Mouse (Mus musculus) macrophage (primary cell): ENCODE measurements around the gene Clcn1. TPM values are rescaled to one million over a fixed set of nuclear protein-coding genes. Genes with fewer than 3 reads are reported as not detected.

Source experiments
- H3K27ac ChIP-seq: fragments of 350-480 bp; formaldehyde crosslinking; 2 replicates; pipeline ENCODE4 v1.9.0; 2021
- H3K36me3 ChIP-seq: fragments of 350-480 bp; formaldehyde crosslinking; 2 replicates; pipeline ENCODE4 v1.9.0; 2021; ENCODE audit errors: inconsistent target
- H3K4me3 ChIP-seq: fragments of 350-480 bp; formaldehyde crosslinking; 2 replicates; pipeline ENCODE4 v1.9.0; 2021; ENCODE audit errors: inconsistent target
- H3K79me2 ChIP-seq: fragments of 350-480 bp; formaldehyde crosslinking; 2 replicates; pipeline ENCODE4 v1.9.0; 2021; ENCODE audit errors: inconsistent target
- WGBS: methylation state at CpG from one replicate; pipeline ENCODE4 v1.1.7; 2026; ENCODE audit warnings: inconsistent platforms; ENCODE audit not compliant: missing documents; 5-methylcytosine and 5-hydroxymethylcytosine counted together
- polyA plus RNA-seq: library from polyadenylated mRNA; stranded (reverse); fragments of 250-400 nt; gene quantifications from 3 replicates; pipeline ENCODE4 v1.2.4, GENCODE M21; 2018; ENCODE audit warnings: inconsistent platforms

The Clcn1 gene
- polyA plus RNA-seq, 1 experiment from 2014 or later = 0.09 TPM

- WGBS = 21% methylated on average over 13 of the region's 13 CpGs
- Histone ChIP-seq H3K27ac (peak overlapping the region; percentile 81), H3K36me3 (peaks cover 15% of the 10 kb centered on the region), H3K4me3 (peak overlapping the region; percentile 83), H3K79me2 (peaks cover 29% of the 10 kb centered on the region)
Observed at GRCm38 (mm10) chr6:42350968-42351775, 64.7 kb downstream of the Clcn1 start.

- Histone ChIP-seq H3K36me3 (peaks cover 22% of the 10 kb centered on the region), H3K79me2 (peaks cover 29% of the 10 kb centered on the region), H3K27ac (peak overlapping the region; percentile 81), H3K4me3 (peak overlapping the region; percentile 83)
- WGBS = 38% methylated on average over 7 of the region's 7 CpGs
Observed at GRCm38 (mm10) chr6:42351776-42352485, 65.4 kb downstream of the Clcn1 start.

GRCm38 (mm10) chr6:42352486-42352846 lies 66.0 kb downstream of the Clcn1 start:
- Histone ChIP-seq H3K4me3 (no peak overlapping the region; the same call in 1 of the 2 replicates), H3K36me3 (peaks cover 28% of the 10 kb centered on the region), H3K27ac (peak overlapping the region; percentile 81), H3K79me2 (peaks cover 29% of the 10 kb centered on the region)
- WGBS = 73% methylated on average over 1 of the region's 1 CpGs

GRCm38 (mm10) chr6:42353180-42353579 lies 66.7 kb downstream of the Clcn1 start:
- Histone ChIP-seq H3K36me3 (peaks cover 35% of the 10 kb centered on the region), H3K27ac (peak overlapping the region; percentile 81), H3K79me2 (peaks cover 29% of the 10 kb centered on the region), H3K4me3 (no peak overlapping the region)
- WGBS = 0% methylated on average over 8 of the region's 8 CpGs

- Histone ChIP-seq H3K36me3 (peaks cover 46% of the 10 kb centered on the region), H3K79me2 (peaks cover 29% of the 10 kb centered on the region), H3K4me3 (no peak overlapping the region), H3K27ac (peak overlapping the region; percentile 81)
- 15% methylated on average over 11 of the region's 11 CpGs for WGBS
Observed at GRCm38 (mm10) chr6:42354076-42355019, 67.9 kb downstream of the Clcn1 start.

GRCm38 (mm10) chr6:42355366-42355765 lies 68.9 kb downstream of the Clcn1 start:
- Histone ChIP-seq H3K79me2 (peaks cover 26% of the 10 kb centered on the region), H3K36me3 (peaks cover 56% of the 10 kb centered on the region), H3K4me3 (no peak overlapping the region), H3K27ac (no peak overlapping the region)
- 92% methylated on average over 6 of the region's 6 CpGs for WGBS

GRCm38 (mm10) chr6:42355794-42356600 lies 69.5 kb downstream of the Clcn1 start:
- Histone ChIP-seq H3K36me3 (peaks cover 59% of the 10 kb centered on the region), H3K79me2 (peaks cover 20% of the 10 kb centered on the region), H3K4me3 (no peak overlapping the region), H3K27ac (no peak overlapping the region)
- 92% methylated on average over 13 of the region's 13 CpGs for WGBS

GRCm38 (mm10) chr6:42356913-42357312 lies 70.4 kb downstream of the Clcn1 start:
- Histone ChIP-seq H3K79me2 (peaks cover 11% of the 10 kb centered on the region; the same call in 1 of the 2 replicates), H3K4me3 (no peak overlapping the region), H3K36me3 (peaks cover 59% of the 10 kb centered on the region), H3K27ac (no peak overlapping the region)
- 100% methylated on average over 5 of the region's 5 CpGs for WGBS

GRCm38 (mm10) chr6:42357901-42358300 lies 71.4 kb downstream of the Clcn1 start:
- Histone ChIP-seq H3K27ac (no peak overlapping the region), H3K36me3 (peaks cover 59% of the 10 kb centered on the region), H3K4me3 (no peak overlapping the region), H3K79me2 (peaks cover 9% of the 10 kb centered on the region; the same call in 1 of the 2 replicates)
- 88% methylated on average over 6 of the region's 6 CpGs for WGBS

- 97% methylated on average over 12 of the region's 12 CpGs for WGBS
- peaks cover 59% of the 10 kb centered on the region for H3K36me3 ChIP-seq
Observed at GRCm38 (mm10) chr6:42358901-42359300, 72.4 kb downstream of the Clcn1 start.

GRCm38 (mm10) chr6:42359364-42360147 lies 73.1 kb downstream of the Clcn1 start:
- Histone ChIP-seq H3K27ac (no peak overlapping the region), H3K79me2 (peaks cover 6% of the 10 kb centered on the region; the same call in 1 of the 2 replicates), H3K4me3 (no peak overlapping the region), H3K36me3 (peaks cover 59% of the 10 kb centered on the region)
- WGBS = 88% methylated on average over 9 of the region's 9 CpGs

More at GRCm38 (mm10) chr6:42358901-42359300, 72.4 kb downstream of the Clcn1 start:
- Histone ChIP-seq H3K27ac (no peak overlapping the region), H3K79me2 (peaks cover 9% of the 10 kb centered on the region; the same call in 1 of the 2 replicates), H3K4me3 (no peak overlapping the region)

GRCm38 (mm10) chr6:42360231-42360840 lies 73.9 kb downstream of the Clcn1 start:
- WGBS = 93% methylated on average over 6 of the region's 6 CpGs
- no peak overlapping the region for H3K27ac ChIP-seq
- H3K4me3 ChIP-seq = no peak overlapping the region
- H3K79me2 ChIP-seq = no peaks in the 10 kb centered on the region; the same call in 1 of the 2 replicates
- H3K36me3 ChIP-seq = peaks cover 53% of the 10 kb centered on the region
